Mouse (Mus musculus): ENCODE measurements around the gene Gm4881. TPM values are rescaled to one million over a fixed set of nuclear protein-coding genes. Genes with fewer than 3 reads are reported as not detected.

Gm4881 gene
- total and polyA plus RNA-seq, 3 experiments = 0.13 TPM; not detected in 2

- Histone ChIP-seq H3K79me2 (ENCODE audit: control insufficient read depth, insufficient read depth, low read length, poor library complexity) (no peaks in the 10 kb centered on the region), H3K9ac (ENCODE audit: control insufficient read depth, low read depth, low read length, poor library complexity, severe bottlenecking) (peak overlapping the region; percentile 37), H3K9me3 (replicated peaks; ENCODE audit: insufficient read depth, low read length) (no peaks in the 10 kb centered on the region), H3K4me1 (ENCODE audit: control insufficient read depth in 1 of 2, insufficient read depth in 2 of 2, low read length in 2 of 2) (peaks cover 7 to 20% of the 10 kb centered on the region in 2 experiments), H3K4me3 (ENCODE audit: control insufficient read depth in 1 of 2, insufficient read depth in 1 of 2, low read depth in 2 of 2, low read length in 2 of 2) (peak overlapping the region in 1 of 2 experiments; percentile 0; a peak in 1 of 4 replicates), H3K27ac (ENCODE audit: control insufficient read depth, low read depth, low read length) (peak overlapping the region; percentile 33; the same call in 1 of the 2 replicates), H3K36me3 (ENCODE audit: control insufficient read depth in 1 of 2, insufficient read depth in 2 of 2, low read length in 2 of 2) (peaks cover 0 to 9% of the 10 kb centered on the region in 2 experiments; a peak in 2 of 4 replicates), H3K27me3 (ENCODE audit: control insufficient read depth in 1 of 2, insufficient read depth in 2 of 2, low read length in 2 of 2) (no peaks in the 10 kb centered on the region)
- TF ChIP-seq HCFC1 (IDR thresholded peaks at IDR 0.05; ENCODE audit: low read depth, low read length) (peak; percentile 36), NRF1 (IDR thresholded peaks at IDR 0.05; ENCODE audit: insufficient read depth, low read depth, low read length, poor library complexity, severe bottlenecking) (peak; percentile 40; the same call in 1 of the 2 replicates), MYC (IDR thresholded peaks at IDR 0.05; ENCODE audit: low read depth, low read length) (peak; percentile 85), EP300 (IDR thresholded peaks at IDR 0.05; ENCODE audit: low read depth in 1 of 2, low read length in 2 of 2) (peak; percentile 26; a peak in 1 of 4 replicates), POLR2A (IDR thresholded peaks at IDR 0.05; ENCODE audit: control insufficient read depth in 1 of 2, insufficient read depth in 1 of 2, low read depth in 1 of 2, low read length in 2 of 2, poor library complexity in 1 of 2) (peak in 1 of 2 experiments; percentile 54; a peak in 1 of 4 replicates), CHD1 (IDR thresholded peaks at IDR 0.05; ENCODE audit: low read depth, low read length) (no peak), ZC3H11A (IDR thresholded peaks at IDR 0.05; ENCODE audit: low read depth, low read length) (no peak), MXI1 (IDR thresholded peaks at IDR 0.05; ENCODE audit: low read depth, low read length) (peak; percentile 40; the same call in 1 of the 2 replicates), ETS1 (IDR thresholded peaks at IDR 0.05; ENCODE audit: low read depth, low read length) (peak; percentile 72), SIN3A (IDR thresholded peaks at IDR 0.05; ENCODE audit: low read length) (peak; percentile 69), RCOR1 (IDR thresholded peaks at IDR 0.05; ENCODE audit: low read depth, low read length) (0 out of 2 replicates have a peak, but pooled peaks have one; percentile 14), POLR2AphosphoS2 (IDR thresholded peaks at IDR 0.05; ENCODE audit: low read length) (no peak)
- DNase-seq (ENCODE audit: low read depth, low spot score) = peak; percentile 83
Observed at GRCm38 (mm10) chr7:24978781-24979180, 34.5 kb upstream of the Gm4881 start.

GRCm38 (mm10) chr7:24974893-24975595 lies 30.8 kb upstream of the Gm4881 start:
- no peaks in the 10 kb centered on the region for H3K27me3 ChIP-seq (ENCODE audit: control insufficient read depth in 1 of 2, insufficient read depth in 2 of 2, low read length in 2 of 2)
- H3K9me3 ChIP-seq (replicated peaks; ENCODE audit: insufficient read depth, low read length) = no peaks in the 10 kb centered on the region
- H3K4me1 ChIP-seq (ENCODE audit: control insufficient read depth in 1 of 2, insufficient read depth in 2 of 2, low read length in 2 of 2) = peaks cover 7 to 31% of the 10 kb centered on the region in 2 experiments
- H3K27ac ChIP-seq (ENCODE audit: control insufficient read depth, low read depth, low read length) = peak overlapping the region; percentile 89
- H3K9ac ChIP-seq (ENCODE audit: control insufficient read depth, low read depth, low read length, poor library complexity, severe bottlenecking) = peak overlapping the region; percentile 70
- peak; percentile 93 for DNase-seq (ENCODE audit: low read depth, low spot score)
- H3K79me2 ChIP-seq (ENCODE audit: control insufficient read depth, insufficient read depth, low read length, poor library complexity) = peaks cover 6% of the 10 kb centered on the region; the same call in 1 of the 2 replicates
- peak overlapping the region; percentile 62 to 77 for H3K4me3 ChIP-seq (ENCODE audit: control insufficient read depth in 1 of 2, insufficient read depth in 1 of 2, low read depth in 2 of 2, low read length in 2 of 2)
- peaks cover 0 to 21% of the 10 kb centered on the region in 2 experiments; a peak in 2 of 4 replicates for H3K36me3 ChIP-seq (ENCODE audit: control insufficient read depth in 1 of 2, insufficient read depth in 2 of 2, low read length in 2 of 2)
- 0 out of 2 replicates have a peak, but pooled peaks have one; percentile 40 for TF ChIP-seq MYC (IDR thresholded peaks at IDR 0.05; ENCODE audit: low read depth, low read length)
- TF ChIP-seq GABPA (IDR thresholded peaks at IDR 0.05; ENCODE audit: low read depth, low read length) = no peak
- no peak for TF ChIP-seq USF2 (IDR thresholded peaks at IDR 0.05; ENCODE audit: borderline replicate concordance in 1 of 2, insufficient read depth in 1 of 2, low read depth in 1 of 2, low read length in 2 of 2)
- TF ChIP-seq USF1 (IDR thresholded peaks at IDR 0.05; ENCODE audit: low read depth, low read length) = no peak
- TF ChIP-seq POLR2AphosphoS5 (IDR thresholded peaks at IDR 0.05; ENCODE audit: borderline replicate concordance, low read depth, low read length) = peak; percentile 84; the same call in 1 of the 2 replicates
- peak; percentile 72 for TF ChIP-seq ETS1 (IDR thresholded peaks at IDR 0.05; ENCODE audit: low read depth, low read length)
- TF ChIP-seq ELF1 (IDR thresholded peaks at IDR 0.05; ENCODE audit: low read depth, low read length) = peak; percentile 61
- TF ChIP-seq GATA1 (IDR thresholded peaks at IDR 0.05; ENCODE audit: low read depth, low read length) = peak; percentile 91
- TF ChIP-seq ZKSCAN1 (IDR thresholded peaks at IDR 0.05; ENCODE audit: low read depth, low read length) = no peak
- TF ChIP-seq EP300 (IDR thresholded peaks at IDR 0.05; ENCODE audit: low read depth in 1 of 2, low read length in 2 of 2) = peak; percentile 52 to 70
- TF ChIP-seq KAT2A (conservative IDR thresholded peaks at IDR 0.05; ENCODE audit: low read depth, low read length) = peak; percentile 12; the same call in 1 of the 2 replicates
- peak; percentile 54; the same call in 1 of the 2 replicates for TF ChIP-seq CHD1 (IDR thresholded peaks at IDR 0.05; ENCODE audit: low read depth, low read length)
- TF ChIP-seq MAX (IDR thresholded peaks at IDR 0.05; ENCODE audit: low read length) = peak; percentile 72
- no peak for TF ChIP-seq MAZ (IDR thresholded peaks at IDR 0.05; ENCODE audit: low read depth, low read length)
- peak; percentile 80; the same call in 1 of the 2 replicates for TF ChIP-seq TBP (IDR thresholded peaks at IDR 0.05; ENCODE audit: low read depth, low read length)
- TF ChIP-seq SIN3A (IDR thresholded peaks at IDR 0.05; ENCODE audit: low read length) = peak; percentile 91
- TF ChIP-seq E2F4 (IDR thresholded peaks at IDR 0.05; ENCODE audit: borderline replicate concordance, low read depth, low read length) = no peak
- no peak for TF ChIP-seq NRF1 (IDR thresholded peaks at IDR 0.05; ENCODE audit: insufficient read depth, low read depth, low read length, poor library complexity, severe bottlenecking)
- TF ChIP-seq MEF2A (IDR thresholded peaks at IDR 0.05; ENCODE audit: extremely low read depth, insufficient replicate concordance, low read depth, low read length, poor library complexity, severe bottlenecking) = no peak
- TF ChIP-seq POLR2AphosphoS2 (IDR thresholded peaks at IDR 0.05; ENCODE audit: low read length) = peak; percentile 91
- no peak; the same call in 1 of the 2 replicates for TF ChIP-seq ZMIZ1 (IDR thresholded peaks at IDR 0.05; ENCODE audit: low read depth, low read length)
- peak; percentile 80 for TF ChIP-seq HCFC1 (IDR thresholded peaks at IDR 0.05; ENCODE audit: low read depth, low read length)
